Mouse (Mus musculus) lung, embryonic 16.5 days (tissue): ENCODE measurements at regions not wholly inside any gene's neighbourhood (a gene's known extent, or its start where the extent isn't known, plus 50 kb on each side); places are given as distances from the start of the nearest gene placed in this dataset.

Experiments
- ATAC-seq: fragments of 200-750 bp; cut with Nextera tagmentation; 2 replicates; pipeline ENCODE4 v1.8.0; 2017; ENCODE audit warnings: low read depth, mild to moderate bottlenecking, moderate library complexity
- H3K27ac ChIP-seq: fragments of 300-500 bp; sonication (generic); 2 replicates; pipeline ENCODE4 v1.5.1; 2014; ENCODE audit warnings: mild to moderate bottlenecking, control low read depth, low read length
- H3K27me3 ChIP-seq: fragments of 300-500 bp; sonication (generic); 2 replicates; pipeline ENCODE4 v1.6.1; 2014; ENCODE audit warnings: low read depth, low read length, mixed read lengths; ENCODE audit not compliant: control insufficient read depth, insufficient read depth
- H3K36me3 ChIP-seq: fragments of 300-500 bp; sonication (generic); 2 replicates; pipeline ENCODE4 v1.6.1; 2014; ENCODE audit warnings: low read length; ENCODE audit not compliant: control insufficient read depth, insufficient read depth
- H3K4me1 ChIP-seq: fragments of 300-500 bp; sonication (generic); replicated peaks from 2 replicates; pipeline ENCODE4 v1.6.1; 2014; ENCODE audit warnings: low read length, mixed read lengths; ENCODE audit not compliant: control insufficient read depth, insufficient read depth
- H3K4me2 ChIP-seq: fragments of 300-500 bp; sonication (generic); 2 replicates; pipeline ENCODE4 v1.6.1; 2014; ENCODE audit warnings: low read depth, low read length, control low read depth
- H3K4me3 ChIP-seq: fragments of 300-500 bp; sonication (generic); 2 replicates; pipeline ENCODE4 v1.5.1; 2014; ENCODE audit warnings: mild to moderate bottlenecking, low read length, control low read depth
- H3K9ac ChIP-seq: fragments of 300-500 bp; sonication (generic); 2 replicates; pipeline ENCODE4 v1.6.1; 2014; ENCODE audit warnings: low read length, control low read depth
- H3K9me3 ChIP-seq: fragments of 300-500 bp; sonication (generic); 2 replicates; pipeline ENCODE4 v1.6.1; 2016; ENCODE audit warnings: low read length; ENCODE audit not compliant: control insufficient read depth
- WGBS: fragments of 180-500 bp; shearing (Covaris S2); extraction: QIAGEN DNeasy Blood & Tissue Kit; methylation state at CpG from one replicate; pipeline ENCODE4 v1.1.7; 2014; 5-methylcytosine and 5-hydroxymethylcytosine counted together

- Histone ChIP-seq H3K9ac (no peak overlapping the region), H3K36me3 (no peaks in the 10 kb centered on the region), H3K4me3 (no peak overlapping the region), H3K27me3 (no peaks in the 10 kb centered on the region), H3K27ac (no peak overlapping the region), H3K9me3 (no peaks in the 10 kb centered on the region), H3K4me2 (no peak overlapping the region), H3K4me1 (no peaks in the 10 kb centered on the region)
- no peak for ATAC-seq
- WGBS, result 84% methylated on average over 3 of the region's 3 CpGs
These were observed 95.5 kb downstream of the Psat1 start for GRCm38 (mm10) chr19:15851622-15852021.

- no peak overlapping the region for H3K9ac ChIP-seq
- no peak overlapping the region for H3K27ac ChIP-seq
- no peak overlapping the region for H3K4me3 ChIP-seq
- 49% methylated on average over 2 of the region's 2 CpGs for WGBS
- no peak for ATAC-seq
- H3K4me2 ChIP-seq, result no peak overlapping the region
- H3K9me3 ChIP-seq, result no peaks in the 10 kb centered on the region
- no peaks in the 10 kb centered on the region for H3K36me3 ChIP-seq
- H3K4me1 ChIP-seq, result no peaks in the 10 kb centered on the region
- no peaks in the 10 kb centered on the region for H3K27me3 ChIP-seq
These were observed 96.4 kb downstream of the Psat1 start for GRCm38 (mm10) chr19:15850722-15851121.

- Histone ChIP-seq H3K9ac (no peak overlapping the region), H3K27me3 (no peaks in the 10 kb centered on the region), H3K4me3 (no peak overlapping the region), H3K4me2 (no peak overlapping the region), H3K27ac (no peak overlapping the region), H3K36me3 (no peaks in the 10 kb centered on the region), H3K9me3 (no peaks in the 10 kb centered on the region), H3K4me1 (no peaks in the 10 kb centered on the region)
- ATAC-seq, result no peak
- WGBS, result 63% methylated on average over 4 of the region's 4 CpGs
These were observed 97.9 kb downstream of the Psat1 start for GRCm38 (mm10) chr19:15849235-15849634.

- Histone ChIP-seq H3K27ac (peak overlapping the region; percentile 67), H3K4me2 (no peak overlapping the region), H3K4me1 (peaks cover 22% of the 10 kb centered on the region), H3K9ac (no peak overlapping the region), H3K9me3 (no peaks in the 10 kb centered on the region), H3K27me3 (no peaks in the 10 kb centered on the region), H3K4me3 (no peak overlapping the region), H3K36me3 (no peaks in the 10 kb centered on the region)
- WGBS, result 34% methylated on average over 5 of the region's 5 CpGs
- ATAC-seq, result peak; percentile 35; the same call in 1 of the 2 replicates
These were observed 108.8 kb downstream of the Psat1 start for GRCm38 (mm10) chr19:15838327-15838726.

GRCm38 (mm10) chr19:15837715-15838175 is 109.4 kb downstream of the Psat1 start:
- peak; percentile 91 for ATAC-seq
- Histone ChIP-seq H3K4me1 (peaks cover 22% of the 10 kb centered on the region), H3K4me3 (no peak overlapping the region), H3K9me3 (no peaks in the 10 kb centered on the region), H3K9ac (no peak overlapping the region), H3K36me3 (no peaks in the 10 kb centered on the region), H3K4me2 (no peak overlapping the region), H3K27ac (peak overlapping the region; percentile 67), H3K27me3 (no peaks in the 10 kb centered on the region)
- 19% methylated on average over 1 of the region's 1 CpGs for WGBS

GRCm38 (mm10) chr19:15836956-15837714 is 110.0 kb downstream of the Psat1 start:
- no peaks in the 10 kb centered on the region for H3K27me3 ChIP-seq
- H3K4me2 ChIP-seq, result peak overlapping the region; percentile 25; the same call in 1 of the 2 replicates
- H3K9me3 ChIP-seq, result no peaks in the 10 kb centered on the region
- peak overlapping the region; percentile 67 for H3K27ac ChIP-seq
- no peaks in the 10 kb centered on the region for H3K36me3 ChIP-seq
- H3K4me1 ChIP-seq, result peaks cover 22% of the 10 kb centered on the region
- H3K9ac ChIP-seq, result no peak overlapping the region
- ATAC-seq, result peak; percentile 26
- WGBS, result 13% methylated on average over 7 of the region's 7 CpGs
- H3K4me3 ChIP-seq, result no peak overlapping the region

GRCm38 (mm10) chr19:15836201-15836955 is 110.8 kb downstream of the Psat1 start:
- 41% methylated on average over 7 of the region's 7 CpGs for WGBS
- Histone ChIP-seq H3K4me3 (no peak overlapping the region), H3K9ac (no peak overlapping the region), H3K36me3 (no peaks in the 10 kb centered on the region), H3K9me3 (no peaks in the 10 kb centered on the region), H3K4me2 (no peak overlapping the region), H3K27me3 (no peaks in the 10 kb centered on the region), H3K27ac (no peak overlapping the region), H3K4me1 (peaks cover 22% of the 10 kb centered on the region)
- peak; percentile 21; the same call in 1 of the 2 replicates for ATAC-seq

GRCm38 (mm10) chr19:15830385-15830784 is 116.8 kb downstream of the Psat1 start:
- no peaks in the 10 kb centered on the region for H3K36me3 ChIP-seq
- peaks cover 7% of the 10 kb centered on the region; the same call in 1 of the 2 replicates for H3K4me1 ChIP-seq
- H3K27me3 ChIP-seq, result no peaks in the 10 kb centered on the region
- H3K27ac ChIP-seq, result 0 out of 2 replicates have a peak overlapping the region, but pooled peaks have one; percentile 50
- no peak overlapping the region for H3K9ac ChIP-seq
- H3K4me3 ChIP-seq, result no peak overlapping the region
- no peaks in the 10 kb centered on the region for H3K9me3 ChIP-seq
- ATAC-seq, result peak; percentile 84
- no peak overlapping the region for H3K4me2 ChIP-seq

GRCm38 (mm10) chr19:15829158-15829557 is 118.0 kb downstream of the Psat1 start:
- Histone ChIP-seq H3K27me3 (no peaks in the 10 kb centered on the region), H3K9ac (no peak overlapping the region), H3K9me3 (no peaks in the 10 kb centered on the region), H3K4me2 (no peak overlapping the region), H3K4me3 (no peak overlapping the region), H3K4me1 (peaks cover 7% of the 10 kb centered on the region; the same call in 1 of the 2 replicates), H3K36me3 (no peaks in the 10 kb centered on the region), H3K27ac (peak overlapping the region; percentile 30)
- WGBS, result 39% methylated on average over 5 of the region's 5 CpGs
- peak; percentile 74 for ATAC-seq
